Mouse (Mus musculus) adrenal gland (tissue): Measurements from ENCODE around the gene Get4.

Experiments
- intact Hi-C: fragments of 180-260 bp; cut with DNase I; formaldehyde crosslinking; loops from one replicate; pipeline ENCODE4 v1.15.1; 2025

The Get4 gene

GRCm38 (mm10) chr5:139314941-139315642 is 63.0 kb downstream of the Get4 start:
- intact Hi-C loops: no loop called here

- intact Hi-C loops: no loop called here
These were observed 65.0 kb downstream of the Get4 start for GRCm38 (mm10) chr5:139316982-139317675.

- intact Hi-C loops: no loop called here
These were observed 65.8 kb downstream of the Get4 start for GRCm38 (mm10) chr5:139317751-139318504.
